Mouse (Mus musculus): ENCODE measurements around the gene F10.

DNA sequence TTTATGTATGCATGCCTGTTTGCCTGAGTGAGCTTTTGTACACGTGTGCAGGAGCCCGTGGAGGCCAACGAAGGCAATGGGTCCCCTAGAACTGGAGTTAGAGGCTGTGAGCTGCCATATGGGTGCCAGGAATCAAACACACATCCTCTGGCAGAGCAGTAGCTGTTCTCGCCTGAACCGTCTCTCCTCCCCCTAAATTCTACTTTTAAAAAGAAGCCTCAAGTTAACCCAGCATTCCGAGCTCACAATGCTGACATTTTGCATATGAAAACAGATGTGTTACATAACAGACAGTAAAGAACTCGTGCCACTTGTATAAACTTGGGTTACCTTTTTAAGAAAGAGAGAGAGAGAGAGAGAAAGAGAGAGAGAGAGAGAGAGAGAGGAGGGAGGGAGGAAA is 40.4 kb downstream of the F10 start:
- TF ChIP-seq CTCF (IDR thresholded peaks at IDR 0.05; ENCODE audit: control insufficient read depth, insufficient read depth, low read length) (no peak), POLR2A (IDR thresholded peaks at IDR 0.05; ENCODE audit: borderline replicate concordance, control insufficient read depth, low read depth, low read length) (no peak)

Measured in bone marrow, adult 2 months (tissue).